Mouse (Mus musculus) mature B cell (primary cell): ENCODE data around the gene Mrnip.

Source experiments
- in situ Hi-C: fragments of 300-500 bp; cut with MboI; formaldehyde crosslinking; loops from 2 replicates; pipeline ENCODE4 v1.14.3; 2019

Mrnip gene

GRCm38 (mm10) chr11:50248473-50249171 lies 74.4 kb downstream of the Mrnip start:
- in situ Hi-C loops, result no loop called here
